Mouse (Mus musculus) E14TG2a.4 (cell line): ENCODE measurements around the gene Tst.

ENCODE experiments used
- CTCF ChIP-seq: conservative IDR thresholded peaks from 2 replicates; pipeline ENCODE4 v1.5.1; 2014; ENCODE audit warnings: low read length
- POU5F1 ChIP-seq: IDR thresholded peaks from 2 replicates; pipeline ENCODE4 v1.6.1; 2014; ENCODE audit warnings: low read length, borderline replicate concordance

GRCm38 (mm10) chr15:78422046-78422956 lies 16.6 kb upstream of the Tst start:
- TF ChIP-seq CTCF (peak; percentile 90), POU5F1 (no peak)
